Mouse (Mus musculus) spleen, postnatal 14 days (tissue): ENCODE data around the gene Gpnmb.

Experiments used
- DNase-seq, 2 experiments: peaks; one replicate each; pipeline ENCODE4 v3.0.0; 2021 to 2022; ENCODE audit warnings: low spot score in 2 of 2

Gene Gpnmb

GRCm38 (mm10) chr6:49031230-49031629, 5.1 kb upstream of the Gpnmb start:
- DNase-seq: no peak

GRCm38 (mm10) chr6:49032783-49033182, 3.6 kb upstream of the Gpnmb start:
- no peak for DNase-seq

DNA sequence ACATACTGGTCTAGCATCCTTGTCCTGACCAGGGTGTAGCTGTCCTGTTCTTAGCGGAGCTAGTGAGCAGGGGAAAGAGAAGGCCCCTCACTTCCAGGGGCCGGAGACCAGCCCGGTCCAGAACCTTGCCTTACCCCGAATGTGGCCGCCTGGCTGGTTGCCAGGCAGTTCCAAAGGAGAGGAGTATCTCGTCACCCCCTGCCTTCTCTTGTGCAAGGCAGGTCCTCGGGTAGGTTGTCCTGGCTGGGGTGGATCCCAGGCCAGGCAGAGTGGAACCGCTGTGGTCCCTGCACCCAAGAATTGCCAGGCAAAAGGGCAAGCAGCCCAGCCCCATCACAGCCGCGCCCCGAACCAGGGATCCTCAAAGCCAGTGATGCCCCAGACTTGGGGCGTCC, 919 bp downstream of the Gpnmb start:
- DNase-seq: no peak

GRCm38 (mm10) chr6:49039470-49040180, 3.3 kb downstream of the Gpnmb start:
- DNase-seq: peak; percentile 28 to 54

DNA sequence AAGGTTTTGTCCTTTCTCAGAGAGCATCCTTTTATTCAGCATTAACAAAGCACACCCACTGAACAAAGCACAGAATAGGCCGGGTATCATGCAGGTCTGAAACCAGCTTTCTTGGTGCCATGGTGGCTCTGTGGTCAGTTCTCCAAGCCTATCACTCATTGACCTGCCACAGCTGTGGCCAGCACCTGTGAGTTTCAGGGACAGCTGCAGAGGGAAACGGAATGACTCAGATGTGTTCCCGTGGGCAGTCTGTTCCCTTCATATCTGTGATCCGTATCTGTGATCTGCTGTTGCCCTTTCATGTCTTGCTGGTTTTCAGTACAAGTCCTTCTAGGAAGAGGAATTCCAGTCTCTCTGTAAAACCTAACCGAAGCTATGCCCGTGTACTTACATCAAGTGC, 10.2 kb downstream of the Gpnmb start:
- DNase-seq: no peak

- DNase-seq: no peak
These were observed 10.6 kb downstream of the Gpnmb start for GRCm38 (mm10) chr6:49046976-49047375.

- DNase-seq: no peak
These were observed 11.5 kb downstream of the Gpnmb start for GRCm38 (mm10) chr6:49047848-49048247.

DNA sequence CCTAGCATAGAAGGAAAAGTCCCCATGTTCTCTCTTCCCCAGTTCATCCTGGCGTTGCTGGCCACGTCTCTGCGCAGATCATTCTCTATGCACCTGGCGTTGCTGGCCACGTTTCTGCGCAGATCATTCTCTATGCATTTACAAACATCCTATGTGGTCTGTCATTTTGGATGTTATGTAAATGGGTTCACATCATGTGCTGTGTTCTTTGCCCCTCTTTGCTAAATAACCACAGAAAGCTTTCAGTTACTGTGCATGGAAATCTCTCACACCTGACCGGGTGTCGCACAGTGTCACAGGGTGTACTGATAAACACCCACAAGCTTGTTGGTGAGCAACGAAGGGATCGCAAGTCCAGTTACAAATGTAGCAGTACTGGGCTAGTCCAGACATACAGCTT, 12.0 kb downstream of the Gpnmb start:
- DNase-seq: no peak

DNA sequence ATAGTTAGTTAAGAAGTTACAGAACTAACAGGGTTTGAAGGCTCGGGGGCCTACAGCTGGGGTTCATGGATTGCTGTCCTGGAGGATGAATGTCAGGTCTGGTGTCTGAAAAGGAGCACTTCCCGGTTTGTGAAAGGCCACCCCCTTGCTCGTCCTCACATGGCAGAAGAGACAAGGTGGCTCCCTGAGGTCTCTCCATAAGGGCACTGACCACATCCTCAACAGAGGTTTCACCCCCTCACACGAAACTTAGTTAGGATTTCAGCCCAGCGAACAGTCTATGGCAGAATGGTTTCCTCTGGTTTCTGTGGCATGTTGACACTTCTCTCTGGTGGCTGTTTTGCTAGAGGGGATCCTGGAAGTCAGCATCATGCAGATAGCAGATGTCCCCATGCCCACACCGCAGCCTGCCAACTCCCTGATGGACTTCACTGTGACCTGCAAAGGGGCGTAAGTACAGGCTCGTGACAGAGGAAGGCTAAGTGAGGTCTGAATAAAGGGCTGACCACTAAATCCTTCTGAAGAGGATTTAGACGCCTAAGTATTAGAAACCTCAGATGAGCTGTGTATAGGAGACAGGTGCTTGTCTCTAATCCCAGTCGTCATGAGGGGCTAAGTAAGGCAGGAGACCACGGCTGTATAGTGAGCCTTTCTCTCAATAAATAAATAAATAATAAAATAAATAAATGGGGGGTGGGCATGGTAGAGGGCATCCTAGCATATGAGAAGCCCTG, 14.5 kb downstream of the Gpnmb start:
- DNase-seq: no peak

GRCm38 (mm10) chr6:49052191-49052590, 15.8 kb downstream of the Gpnmb start:
- DNase-seq: no peak

DNA sequence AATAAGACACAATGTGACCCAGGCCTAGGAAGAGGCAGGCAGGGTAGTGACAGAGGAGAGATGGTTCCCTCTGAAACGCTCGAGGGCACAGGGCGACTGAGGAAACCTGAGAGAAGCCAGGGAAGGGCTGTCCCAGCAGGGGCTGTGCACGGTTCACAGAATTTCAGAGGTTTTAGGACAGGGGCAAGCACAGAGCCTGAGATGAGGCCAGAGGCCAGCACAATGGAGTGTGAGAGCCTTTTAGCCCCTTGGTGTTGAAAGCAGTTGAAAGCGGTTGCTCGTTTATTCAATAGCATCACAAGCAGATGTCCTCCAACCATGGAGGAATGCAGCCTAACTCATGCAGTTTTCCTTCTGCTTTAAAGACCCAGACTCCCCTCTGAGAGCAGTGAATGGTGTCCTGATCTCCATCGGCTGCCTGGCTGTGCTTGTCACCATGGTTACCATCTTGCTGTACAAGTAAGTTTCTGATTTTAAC, 18.9 kb downstream of the Gpnmb start:
- no peak for DNase-seq

- DNase-seq: no peak
These were observed 19.7 kb downstream of the Gpnmb start for GRCm38 (mm10) chr6:49056009-49056408.

DNA sequence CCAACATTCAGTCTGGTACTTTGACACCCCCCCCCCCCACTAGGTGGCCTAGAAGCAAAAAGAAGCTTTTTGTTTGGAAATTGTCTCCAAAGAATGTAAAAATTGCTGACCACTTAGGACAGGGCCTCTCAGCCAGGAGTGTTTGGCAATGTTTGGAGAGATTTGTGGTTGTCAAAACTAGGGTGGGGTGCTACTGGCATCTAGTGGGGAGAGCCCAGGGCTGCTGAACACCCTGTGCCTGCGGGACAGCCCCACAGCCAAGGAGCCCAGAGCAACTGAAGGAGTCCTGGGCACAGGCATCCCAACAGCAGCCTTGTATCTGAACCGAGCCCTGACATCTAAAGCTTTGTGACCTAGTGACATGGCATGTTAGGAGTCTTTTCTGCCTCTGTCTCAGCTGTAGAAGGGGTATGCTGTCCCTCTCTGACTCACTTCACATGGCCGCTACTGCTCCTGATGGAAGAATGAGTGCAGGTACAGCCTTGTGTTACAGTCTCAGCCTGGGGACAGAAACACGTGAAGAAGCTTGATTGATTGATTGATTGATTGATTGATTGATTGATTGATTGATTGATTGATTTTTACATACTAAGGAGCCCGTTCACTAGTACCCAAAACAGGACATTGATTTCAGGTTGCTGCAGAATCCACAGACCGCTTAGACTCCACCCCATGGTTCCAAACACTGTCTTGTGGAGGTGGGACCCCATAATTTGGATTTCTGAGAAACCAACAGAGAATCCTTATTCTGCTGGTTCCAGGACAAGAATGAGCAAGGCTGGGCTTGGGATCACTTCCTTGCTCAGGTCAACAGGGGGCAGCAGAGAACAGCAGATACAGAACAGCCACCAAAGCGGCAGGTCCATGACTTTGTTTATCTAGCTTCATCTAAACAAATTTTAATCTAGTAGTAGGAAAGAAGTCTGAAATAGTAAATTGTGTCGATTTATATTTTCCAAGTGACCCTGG, 21.0 kb downstream of the Gpnmb start:
- DNase-seq: peak; percentile 24 to 56

DNA sequence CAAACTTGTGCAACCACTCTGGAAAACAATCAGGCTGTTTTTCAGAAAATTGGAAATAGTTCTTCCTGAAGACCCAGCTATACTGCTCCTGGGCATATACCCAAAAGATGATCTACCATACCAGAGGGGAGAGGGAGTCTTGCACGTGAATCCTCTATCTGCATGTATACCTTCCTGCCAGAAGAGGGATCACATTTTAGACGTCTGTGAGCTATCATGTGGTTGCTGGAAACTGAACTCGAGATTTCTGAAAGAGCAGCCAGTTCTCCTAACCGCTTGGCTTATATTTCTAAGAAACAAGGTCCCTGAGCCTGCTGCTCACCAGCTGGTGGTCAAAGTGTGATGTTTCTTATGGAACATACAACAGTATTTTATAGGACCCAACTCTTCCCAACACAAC, 32.0 kb downstream of the Gpnmb start:
- DNase-seq: no peak

GRCm38 (mm10) chr6:49073304-49074116, 37.2 kb downstream of the Gpnmb start, which contains the start of gene Malsu1:
Malsu1 (plus strand) TSS chr6:49073795.
- DNase-seq: peak; percentile 81 to 90

- no peak for DNase-seq
These were observed 37.8 kb downstream of the Gpnmb start for GRCm38 (mm10) chr6:49074117-49074490.

- DNase-seq: no peak
These were observed 41.5 kb downstream of the Gpnmb start for GRCm38 (mm10) chr6:49077894-49078293.

DNA sequence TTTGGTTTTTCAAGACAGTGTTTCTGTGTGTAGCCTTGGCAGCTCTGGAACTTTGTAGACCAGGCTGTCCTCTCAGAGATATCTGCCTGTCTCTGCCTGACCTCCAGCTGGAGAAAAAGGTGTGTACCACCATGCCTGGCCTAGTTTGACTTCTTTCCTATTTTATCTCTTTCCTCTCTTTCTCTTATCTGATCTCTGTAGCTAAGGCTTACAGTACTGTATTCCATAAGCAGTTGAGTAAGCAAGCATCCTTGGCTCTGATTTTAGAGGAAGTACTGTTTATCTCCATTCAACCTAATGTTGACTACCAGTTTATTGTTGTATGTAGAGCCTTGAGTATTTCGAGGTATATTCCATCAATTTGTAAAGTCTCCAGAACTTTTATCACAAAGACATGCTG, 43.0 kb downstream of the Gpnmb start:
- no peak for DNase-seq

- no peak for DNase-seq
These were observed 46.7 kb downstream of the Gpnmb start for GRCm38 (mm10) chr6:49083008-49083407.

DNA sequence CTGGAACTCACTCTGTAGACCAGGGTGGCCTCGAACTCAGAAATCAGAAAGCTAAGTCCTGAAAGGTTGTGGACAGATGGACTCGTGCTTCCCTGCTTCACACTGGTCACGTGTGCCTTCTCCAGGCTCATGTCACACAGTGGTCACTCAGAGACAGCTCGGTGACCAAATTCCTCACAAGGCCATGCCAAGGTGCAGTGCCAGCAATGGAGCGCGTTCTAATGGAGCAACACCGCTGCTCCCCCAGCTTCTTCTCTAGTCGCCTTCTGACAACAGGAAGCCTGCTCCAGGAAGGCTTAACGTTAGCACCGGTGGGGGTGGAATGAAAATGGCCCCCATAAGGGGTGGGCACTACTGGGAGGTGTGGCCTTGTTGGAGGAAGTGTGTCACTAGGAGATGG, 58.6 kb downstream of the Gpnmb start:
- DNase-seq: no peak

- DNase-seq: no peak
These were observed 60.1 kb downstream of the Gpnmb start for GRCm38 (mm10) chr6:49096421-49096820.
